Mouse (Mus musculus) kidney, embryonic 14.5 days (tissue): ENCODE data around the gene Acbd4. TPM values are rescaled to one million over a fixed set of nuclear protein-coding genes. Genes with fewer than 3 reads are reported as not detected.

Source experiments
- ATAC-seq: fragments of 200-750 bp; cut with Nextera tagmentation; 2 replicates; pipeline ENCODE4 v1.8.0; 2017; ENCODE audit warnings: moderate number of reproducible peaks, mild to moderate bottlenecking, moderate TSS enrichment, moderate library complexity; ENCODE audit not compliant: low FRiP score, low TSS enrichment
- H3K27ac ChIP-seq: fragments of 300-500 bp; sonication (generic); 2 replicates; pipeline ENCODE4 v1.5.1; 2014; ENCODE audit warnings: low read depth, mild to moderate bottlenecking, low read length, moderate library complexity, mixed read lengths
- H3K27me3 ChIP-seq: fragments of 300-500 bp; sonication (generic); 2 replicates; pipeline ENCODE4 v1.6.1; 2014; ENCODE audit warnings: mild to moderate bottlenecking, low read length; ENCODE audit not compliant: control insufficient read depth, insufficient read depth
- H3K36me3 ChIP-seq: fragments of 300-500 bp; sonication (generic); 2 replicates; pipeline ENCODE4 v1.6.1; 2014; ENCODE audit warnings: low read length, mixed read lengths; ENCODE audit not compliant: control insufficient read depth, insufficient read depth
- H3K4me1 ChIP-seq: fragments of 300-500 bp; sonication (generic); 2 replicates; pipeline ENCODE4 v1.6.1; 2014; ENCODE audit warnings: low read length, mixed read lengths; ENCODE audit not compliant: control insufficient read depth, insufficient read depth
- H3K4me2 ChIP-seq: fragments of 300-500 bp; sonication (generic); replicated peaks from 2 replicates; pipeline ENCODE4 v1.6.1; 2014; ENCODE audit warnings: low read depth, mild to moderate bottlenecking, low read length
- H3K4me3 ChIP-seq: fragments of 300-500 bp; sonication (generic); 2 replicates; pipeline ENCODE4 v1.5.1; 2014; ENCODE audit warnings: mild to moderate bottlenecking, low read length
- H3K9ac ChIP-seq: fragments of 300-500 bp; sonication (generic); 2 replicates; pipeline ENCODE4 v1.6.1; 2014; ENCODE audit warnings: low read depth, mild to moderate bottlenecking, low read length, moderate library complexity
- H3K9me3 ChIP-seq: fragments of 300-500 bp; sonication (generic); 2 replicates; pipeline ENCODE4 v1.6.1; 2016; ENCODE audit warnings: low read length; ENCODE audit not compliant: control insufficient read depth
- WGBS: fragments of 180-500 bp; shearing (Covaris S2); extraction: QIAGEN DNeasy Blood & Tissue Kit; methylation state at CpG from one replicate; pipeline ENCODE4 v1.1.7; 2014; 5-methylcytosine and 5-hydroxymethylcytosine counted together
- polyA plus RNA-seq: library from polyadenylated mRNA; unstranded; fragments of >200 nt; fragmentation: Nextera tagmentation; extraction: Ambion mirVana; gene quantifications from 2 replicates; pipeline ENCODE4 v1.2.1, GENCODE M21; 2014

Gene Acbd4
- polyA plus RNA-seq, 1 experiment from 2014 or later: 15.8 TPM

DNA sequence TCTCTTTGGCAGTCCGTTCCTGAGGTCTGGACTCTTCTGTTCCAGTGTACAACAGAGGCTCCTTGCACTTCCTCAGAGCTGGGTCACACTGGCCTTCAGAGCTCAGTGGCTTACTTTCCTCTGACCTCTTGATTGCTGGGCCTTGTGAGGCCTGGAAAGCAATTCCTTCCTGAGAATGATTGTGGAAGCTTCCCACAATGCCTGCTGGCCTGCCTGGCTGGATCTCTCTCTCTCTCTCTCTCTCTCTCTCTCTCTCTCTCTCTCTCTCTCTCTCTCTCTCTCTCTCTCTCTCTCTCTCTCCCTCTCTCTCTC lies 40.4 kb downstream of the Acbd4 start:
- H3K4me1 ChIP-seq: peaks cover 29% of the 10 kb centered on the region
- no peaks in the 10 kb centered on the region for H3K9me3 ChIP-seq
- H3K4me3 ChIP-seq: no peak overlapping the region
- no peak for ATAC-seq
- H3K27ac ChIP-seq: peak overlapping the region; percentile 79
- H3K36me3 ChIP-seq: peaks cover 6% of the 10 kb centered on the region; the same call in 1 of the 2 replicates
- no peaks in the 10 kb centered on the region for H3K27me3 ChIP-seq
- peak overlapping the region; percentile 4; the same call in 1 of the 2 replicates for H3K9ac ChIP-seq
- WGBS: 13% methylated on average over 1 of the region's 1 CpGs
- peak overlapping the region; percentile 8; the same call in 1 of the 2 replicates for H3K4me2 ChIP-seq

DNA sequence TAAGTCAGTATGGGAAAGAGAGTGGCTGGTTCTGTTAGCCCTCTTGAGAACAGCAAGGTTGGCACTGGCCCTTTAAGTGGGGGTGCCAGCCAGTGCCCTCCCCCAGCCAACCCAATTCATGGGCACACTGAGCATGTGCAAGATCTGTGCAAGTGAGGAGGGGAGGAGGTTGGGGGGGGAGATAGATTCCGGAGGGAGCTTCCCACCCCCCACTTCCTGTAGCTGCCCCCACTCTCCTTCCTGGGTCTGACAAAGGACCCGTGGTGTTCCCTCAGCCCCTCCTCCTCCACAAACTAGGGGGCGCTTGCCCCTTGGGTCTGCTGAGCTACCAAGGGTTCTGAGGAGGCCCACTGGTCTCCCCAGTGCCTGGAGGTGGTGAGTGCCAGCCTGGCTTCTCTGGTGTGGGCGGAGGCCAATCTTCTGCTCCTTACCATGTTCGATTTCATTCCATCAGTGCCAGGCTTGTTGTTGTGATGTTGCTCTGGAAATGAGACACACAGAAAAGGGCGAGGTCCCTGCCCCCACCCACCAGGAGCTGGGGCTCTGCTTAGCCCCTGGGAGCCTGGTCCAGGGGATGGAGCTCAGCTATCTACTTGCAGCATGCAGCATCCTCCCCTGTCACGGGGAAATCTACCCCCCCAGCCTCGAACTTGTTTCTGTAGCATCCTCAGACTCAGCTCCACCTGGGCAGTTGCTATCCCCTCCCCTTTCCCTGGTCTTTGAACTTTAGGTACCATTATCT lies 41.1 kb downstream of the Acbd4 start:
- WGBS: 23% methylated on average over 8 of the region's 8 CpGs
- H3K4me3 ChIP-seq: peak overlapping the region; percentile 16

DNA sequence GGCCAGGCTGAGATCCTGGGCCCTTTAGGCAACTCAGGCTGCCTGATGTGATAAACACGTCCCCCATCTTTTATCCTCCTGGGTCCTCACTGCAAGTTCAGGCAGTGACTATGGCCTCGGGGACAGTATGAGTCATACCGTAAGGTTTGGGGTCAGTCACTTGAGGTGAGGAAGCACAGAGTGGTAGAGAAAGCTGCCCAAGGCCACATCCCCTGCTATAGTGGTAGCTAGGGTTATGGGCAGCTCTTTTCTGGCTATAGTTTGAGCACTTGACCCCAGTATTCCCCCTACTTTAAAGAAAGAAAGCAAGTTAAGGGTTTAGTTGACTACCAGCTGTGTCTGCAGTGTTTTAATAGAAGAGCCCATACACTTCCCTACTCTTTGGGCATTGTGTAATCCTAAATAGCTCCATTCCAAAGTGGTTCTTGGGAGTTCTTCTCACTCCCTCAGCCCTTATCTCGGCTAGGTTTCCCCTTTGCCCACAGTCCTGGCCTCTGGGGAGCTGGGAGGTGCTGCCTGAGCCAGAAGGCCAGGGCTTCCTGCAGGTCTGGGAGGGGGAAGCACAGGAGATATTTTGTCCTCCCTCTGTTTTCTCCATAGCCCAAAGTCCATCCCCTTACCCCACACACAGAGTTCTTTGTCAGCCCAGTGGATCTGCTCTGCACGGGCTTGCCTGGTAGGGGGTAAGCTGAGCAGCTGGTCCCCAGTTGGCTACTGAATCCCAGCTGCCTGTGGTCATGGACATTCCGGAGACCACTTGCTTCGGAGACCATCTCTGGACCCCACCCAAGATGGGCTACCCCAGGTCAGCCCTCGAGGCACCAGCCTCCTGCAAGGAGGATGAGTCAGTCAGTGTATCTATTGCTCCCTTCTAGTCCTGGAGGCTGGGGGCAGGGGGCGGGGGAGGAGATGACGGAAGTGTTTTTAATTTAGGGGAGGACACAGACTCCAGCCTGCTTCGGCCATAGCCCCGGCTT lies 43.1 kb downstream of the Acbd4 start:
- no peak for ATAC-seq
- Histone ChIP-seq H3K4me2 (no peak overlapping the region), H3K9ac (no peak overlapping the region), H3K27me3 (no peaks in the 10 kb centered on the region), H3K4me1 (peaks cover 29% of the 10 kb centered on the region), H3K9me3 (no peaks in the 10 kb centered on the region), H3K36me3 (no peaks in the 10 kb centered on the region), H3K27ac (no peak overlapping the region; the same call in 1 of the 2 replicates), H3K4me3 (no peak overlapping the region)
- WGBS: 40% methylated on average over 12 of the region's 12 CpGs

More for the DNA sequence above, 41.1 kb downstream of the Acbd4 start:
- Histone ChIP-seq H3K9ac (peak overlapping the region; percentile 40), H3K27me3 (no peaks in the 10 kb centered on the region), H3K27ac (peak overlapping the region; percentile 79), H3K36me3 (peaks cover 6% of the 10 kb centered on the region; the same call in 1 of the 2 replicates), H3K4me2 (peak overlapping the region; percentile 35), H3K9me3 (no peaks in the 10 kb centered on the region), H3K4me1 (peaks cover 29% of the 10 kb centered on the region)
- ATAC-seq: peak; percentile 70

DNA sequence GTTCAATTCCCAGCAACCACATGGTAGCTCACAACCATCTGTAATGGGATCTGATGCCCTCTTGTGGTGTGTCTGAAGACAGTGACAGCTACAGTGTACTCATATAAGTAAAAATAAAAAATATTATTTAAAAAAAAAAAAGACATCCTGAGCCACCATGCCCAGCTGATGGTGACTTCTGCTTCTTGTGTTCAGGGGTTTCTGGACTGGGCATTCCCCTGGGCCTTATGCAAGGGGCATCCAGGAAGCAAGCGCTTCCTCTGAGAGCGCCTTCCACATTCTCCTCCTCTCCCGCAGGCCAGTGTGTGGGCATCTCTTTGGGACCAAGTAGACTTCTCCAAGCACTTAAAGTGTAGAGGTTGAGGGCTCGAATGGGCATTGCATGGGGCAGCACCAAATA lies 44.9 kb downstream of the Acbd4 start:
- H3K27ac ChIP-seq: no peak overlapping the region
- peaks cover 23% of the 10 kb centered on the region for H3K4me1 ChIP-seq
- H3K9ac ChIP-seq: no peak overlapping the region
- ATAC-seq: no peak
- no peaks in the 10 kb centered on the region for H3K27me3 ChIP-seq
- H3K4me3 ChIP-seq: no peak overlapping the region
- no peak overlapping the region for H3K4me2 ChIP-seq
- 93% methylated on average over 4 of the region's 4 CpGs for WGBS
- no peaks in the 10 kb centered on the region for H3K9me3 ChIP-seq
- no peaks in the 10 kb centered on the region for H3K36me3 ChIP-seq

DNA sequence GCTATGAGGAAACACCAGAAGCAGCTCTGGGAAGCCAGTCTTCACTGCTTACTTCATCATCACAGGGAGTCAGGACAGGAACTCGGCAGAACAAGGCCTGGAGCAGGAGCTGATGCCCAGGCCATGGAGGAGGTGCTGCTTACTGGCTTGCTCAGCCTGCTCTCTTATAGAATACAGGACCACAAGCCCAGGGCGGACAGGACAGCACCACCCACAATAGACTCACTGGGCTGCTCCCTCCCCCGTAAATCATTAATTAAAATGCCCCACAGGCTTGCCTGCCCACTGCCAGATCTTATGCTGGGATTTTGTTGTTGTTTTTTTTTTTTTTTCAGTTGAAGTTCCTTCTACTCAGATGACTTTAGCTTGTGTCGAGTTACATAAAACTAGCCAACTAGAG lies 46.3 kb downstream of the Acbd4 start:
- Histone ChIP-seq H3K4me3 (no peak overlapping the region), H3K27ac (no peak overlapping the region), H3K27me3 (no peaks in the 10 kb centered on the region), H3K36me3 (no peaks in the 10 kb centered on the region), H3K4me1 (peaks cover 9% of the 10 kb centered on the region), H3K9ac (no peak overlapping the region), H3K9me3 (no peaks in the 10 kb centered on the region), H3K4me2 (no peak overlapping the region)
- 50% methylated on average over 4 of the region's 4 CpGs for WGBS
- no peak for ATAC-seq

DNA sequence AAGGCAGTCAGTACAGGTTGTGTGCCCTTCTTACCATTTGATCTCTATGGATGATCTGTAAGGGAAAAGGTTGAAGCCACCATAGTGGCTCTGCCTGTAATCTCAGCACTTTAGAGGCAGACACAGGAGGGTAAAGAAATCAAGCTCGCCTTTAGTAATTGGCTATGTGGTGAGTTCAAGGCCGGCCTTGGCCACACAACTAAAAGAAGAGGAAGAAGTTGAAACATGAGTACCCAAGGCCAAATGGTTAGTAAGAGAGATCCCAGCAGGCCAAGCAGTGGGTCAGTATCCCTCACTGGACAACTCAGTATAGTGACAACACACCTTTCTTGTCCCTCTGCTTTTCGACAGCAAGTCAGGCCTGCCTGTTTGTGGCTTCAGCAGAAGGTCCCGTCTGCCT lies 48.3 kb downstream of the Acbd4 start:
- no peaks in the 10 kb centered on the region for H3K36me3 ChIP-seq
- ATAC-seq: no peak
- peaks cover 5% of the 10 kb centered on the region; the same call in 1 of the 2 replicates for H3K4me1 ChIP-seq
- 86% methylated on average over 4 of the region's 4 CpGs for WGBS
- H3K9me3 ChIP-seq: no peaks in the 10 kb centered on the region
- no peak overlapping the region for H3K4me3 ChIP-seq
- H3K27ac ChIP-seq: no peak overlapping the region
- no peaks in the 10 kb centered on the region for H3K27me3 ChIP-seq
- H3K4me2 ChIP-seq: no peak overlapping the region
- no peak overlapping the region for H3K9ac ChIP-seq

DNA sequence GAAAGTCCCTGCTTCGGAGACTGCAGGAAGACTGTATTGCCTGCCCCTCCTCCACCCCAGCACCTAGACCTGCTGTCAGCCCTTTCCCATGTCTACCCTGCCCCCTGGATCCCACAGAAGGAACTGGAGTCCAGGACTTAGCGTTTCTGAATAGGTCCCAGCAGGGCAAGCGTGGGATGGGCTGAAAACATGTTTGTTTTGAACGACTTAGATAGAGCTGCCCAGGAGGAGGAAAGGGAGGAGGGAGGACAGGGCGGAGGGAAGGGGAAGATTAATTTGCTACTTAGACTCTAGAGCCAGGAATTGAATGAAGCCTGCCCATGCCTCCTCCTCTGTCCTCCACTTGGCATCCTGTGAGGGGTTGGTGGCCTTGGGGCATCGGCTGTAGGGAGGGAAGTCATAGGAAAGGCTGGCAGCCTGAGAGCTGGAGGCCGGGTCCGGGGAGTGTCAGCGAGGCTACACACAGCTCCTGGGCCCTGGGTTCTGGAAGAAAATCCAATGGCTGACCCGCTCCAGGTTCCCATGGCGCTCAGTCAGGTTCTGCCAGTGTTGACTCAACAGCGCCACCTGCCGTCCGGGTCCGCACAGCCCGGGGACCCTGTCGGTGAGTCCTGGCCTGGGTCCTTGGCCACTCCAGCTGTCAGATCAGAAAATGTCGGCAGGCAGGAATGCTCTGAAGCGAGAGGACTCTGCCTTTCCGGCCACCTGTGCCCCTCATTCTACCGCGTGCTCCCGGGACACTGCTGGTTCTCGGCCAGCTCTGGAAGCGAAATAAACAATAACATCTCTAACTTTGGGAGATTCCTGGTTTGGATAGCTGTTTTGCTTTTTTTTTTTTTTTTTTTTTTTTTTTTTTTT lies 57.4 kb downstream of the Acbd4 start:
- Histone ChIP-seq H3K36me3 (no peaks in the 10 kb centered on the region), H3K4me3 (peak overlapping the region; percentile 35), H3K27ac (peak overlapping the region; percentile 21; the same call in 1 of the 2 replicates), H3K9ac (peak overlapping the region; percentile 44), H3K9me3 (no peaks in the 10 kb centered on the region), H3K4me1 (no peaks in the 10 kb centered on the region), H3K4me2 (peak overlapping the region; percentile 59), H3K27me3 (no peaks in the 10 kb centered on the region)
- under 1% methylated on average over 25 of the region's 25 CpGs for WGBS
- peak; percentile 97 for ATAC-seq

DNA sequence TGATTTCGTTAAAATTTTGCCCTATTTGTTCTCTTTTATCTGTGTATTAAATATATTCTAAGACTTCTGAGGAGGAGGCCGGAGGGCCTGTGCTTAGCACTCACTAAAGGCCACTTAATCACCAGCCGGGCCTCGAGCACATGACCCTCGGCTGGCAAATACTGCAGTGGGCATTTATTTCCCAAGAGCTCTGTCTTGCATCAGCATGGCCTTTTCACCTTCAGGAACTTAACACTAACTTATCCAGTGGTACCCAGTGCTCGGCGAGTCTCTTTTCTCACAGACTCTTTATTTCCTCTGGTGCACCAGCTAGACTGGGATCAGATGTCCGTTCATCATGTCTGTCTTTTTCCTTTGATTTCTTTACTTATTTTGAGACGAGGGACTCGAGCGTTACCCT lies 59.3 kb downstream of the Acbd4 start:
- no peak overlapping the region for H3K4me3 ChIP-seq
- ATAC-seq: no peak
- H3K9ac ChIP-seq: no peak overlapping the region
- no peak overlapping the region for H3K4me2 ChIP-seq
- WGBS: 83% methylated on average over 11 of the region's 11 CpGs
- H3K27ac ChIP-seq: no peak overlapping the region
- no peaks in the 10 kb centered on the region for H3K36me3 ChIP-seq
- no peaks in the 10 kb centered on the region for H3K4me1 ChIP-seq
- no peaks in the 10 kb centered on the region for H3K27me3 ChIP-seq
- no peaks in the 10 kb centered on the region for H3K9me3 ChIP-seq
